Mouse (Mus musculus) ES-E14 (cell line): ENCODE measurements around the gene Haus5. TPM values are rescaled to one million over a fixed set of nuclear protein-coding genes. Genes with fewer than 3 reads are reported as not detected.

Experiments used
- DNase-seq: peaks from one replicate; pipeline ENCODE4 v3.0.0-alpha.2; 2013; ENCODE audit warnings: low read depth, low spot score
- H3K27ac ChIP-seq: 2 replicates; pipeline ENCODE4 v1.5.1; 2012; ENCODE audit warnings: low read depth, mild to moderate bottlenecking, low read length, moderate library complexity, mixed read lengths; ENCODE audit not compliant: poor library complexity, insufficient read depth, severe bottlenecking
- H3K36me3 ChIP-seq: 2 replicates; pipeline ENCODE4 v1.6.1; 2012; ENCODE audit warnings: mild to moderate bottlenecking, low read length, moderate library complexity, mixed read lengths; ENCODE audit not compliant: control insufficient read depth, poor library complexity, insufficient read depth, severe bottlenecking
- H3K4me1 ChIP-seq, 2 experiments: fragments of 150-350 bp in 1 of 2; sonication (generic) in 1 of 2; 2 replicates each; pipeline ENCODE4 v1.6.1; 2012; ENCODE audit warnings: low read length in 2 of 2, mild to moderate bottlenecking in 1 of 2, mixed read lengths in 1 of 2; ENCODE audit not compliant: control insufficient read depth in 2 of 2, insufficient read depth in 2 of 2, poor library complexity in 1 of 2
- H3K4me3 ChIP-seq, 2 experiments: fragments of 150-350 bp in 1 of 2; sonication (generic) in 1 of 2; 2 replicates each; pipeline ENCODE4 v1.5.1; 2012; ENCODE audit warnings: low read length in 2 of 2, low read depth in 1 of 2, mild to moderate bottlenecking in 1 of 2, mixed read lengths in 1 of 2; ENCODE audit not compliant: insufficient read depth in 1 of 2, poor library complexity in 1 of 2, severe bottlenecking in 1 of 2
- H3K9ac ChIP-seq: 2 replicates; pipeline ENCODE4 v1.6.1; 2012; ENCODE audit warnings: low read depth, mild to moderate bottlenecking, low read length, mixed read lengths; ENCODE audit not compliant: poor library complexity, insufficient read depth, severe bottlenecking
- H3K9me3 ChIP-seq: fragments of 150-350 bp; sonication (generic); 2 replicates; pipeline ENCODE4 v1.6.1; 2012; ENCODE audit warnings: low read depth, mild to moderate bottlenecking, low read length; ENCODE audit not compliant: control insufficient read depth, insufficient read depth
- CHD2 ChIP-seq: IDR thresholded peaks from 2 replicates; pipeline ENCODE4 v1.6.1; 2014; ENCODE audit warnings: mild to moderate bottlenecking, low read depth, low read length, inconsistent platforms
- HCFC1 ChIP-seq: IDR thresholded peaks from 2 replicates; pipeline ENCODE4 v1.6.1; 2012; ENCODE audit warnings: low read length, inconsistent platforms, borderline replicate concordance; ENCODE audit not compliant: insufficient read depth
- MAFK ChIP-seq: IDR thresholded peaks from 2 replicates; pipeline ENCODE4 v1.6.1; 2014; ENCODE audit warnings: mild to moderate bottlenecking, low read depth, low read length, inconsistent platforms; ENCODE audit not compliant: insufficient read depth
- ZC3H11A ChIP-seq: IDR thresholded peaks from 2 replicates; pipeline ENCODE4 v1.6.1; 2012; ENCODE audit warnings: low read depth, mild to moderate bottlenecking, inconsistent platforms, low read length, borderline replicate concordance
- ZNF384 ChIP-seq: IDR thresholded peaks from 2 replicates; pipeline ENCODE4 v1.6.1; 2012; ENCODE audit warnings: low read depth, low read length, inconsistent platforms
- in situ Hi-C, 2 experiments: fragments of 600-800 bp; cut with MboI; formaldehyde crosslinking; loops; one replicate each; pipeline ENCODE4 v1.15.1; 2025; ENCODE audit warnings: low sequenced_read_pairs in 2 of 2, inconsistent platforms in 1 of 2; ENCODE audit not compliant: unreplicated experiment in 2 of 2
- total RNA-seq: library from RNA; depleted of rRNA; stranded (reverse); fragments of 300-350 nt; gene quantifications from 2 replicates; pipeline ENCODE4 v1.2.3, GENCODE M21; 2012

The Haus5 gene
- total RNA-seq, 1 experiment = 25.1 TPM

DNA sequence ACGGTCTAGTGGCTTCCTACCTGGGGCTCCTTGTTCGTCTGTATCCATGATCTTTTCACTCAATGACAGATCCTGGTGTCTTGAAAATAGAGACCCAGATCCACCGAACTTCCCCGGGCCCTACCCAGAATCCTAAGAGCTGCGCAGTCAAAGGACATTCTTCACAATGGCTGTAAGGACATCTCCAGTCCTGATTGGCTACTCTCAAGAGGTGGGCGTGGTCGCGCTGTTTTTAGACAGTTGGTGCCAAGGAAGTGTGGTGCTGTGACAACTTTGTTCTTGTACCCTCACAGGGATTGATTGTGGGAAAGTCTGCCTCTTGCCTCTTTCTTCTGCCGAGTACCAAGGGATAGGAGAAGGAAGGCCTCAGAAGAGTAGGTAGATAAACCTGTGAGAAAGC lies 6.7 kb upstream of the Haus5 start, which contains the start of gene Pmis2:
Gene Pmis2, minus strand, starts transcription at position 126 of the 400 bp plus-strand sequence.
- H3K9me3 ChIP-seq = no peaks in the 10 kb centered on the region
- no peak within 1 kb of the TSS for H3K27ac ChIP-seq
- DNase-seq = peak; percentile 50
- H3K9ac ChIP-seq = 0 out of 2 replicates have a peak within 1 kb of the TSS, but pooled peaks have one; percentile 6
- in situ Hi-C loops = no loop called here
- no peaks in the 10 kb centered on the region for H3K36me3 ChIP-seq
- no peak for TF ChIP-seq ZNF384
- TF ChIP-seq ZC3H11A = no peak
- TF ChIP-seq HCFC1 = no peak
- no peak for TF ChIP-seq MAFK
- no peak for TF ChIP-seq CHD2
- H3K4me3 ChIP-seq = peak within 1 kb of the TSS in 1 of 2 experiments; percentile 32; a peak in 2 of 4 replicates
- H3K4me1 ChIP-seq = peaks cover 0 to 3% of the 10 kb centered on the region in 2 experiments; a peak in 1 of 4 replicates

DNA sequence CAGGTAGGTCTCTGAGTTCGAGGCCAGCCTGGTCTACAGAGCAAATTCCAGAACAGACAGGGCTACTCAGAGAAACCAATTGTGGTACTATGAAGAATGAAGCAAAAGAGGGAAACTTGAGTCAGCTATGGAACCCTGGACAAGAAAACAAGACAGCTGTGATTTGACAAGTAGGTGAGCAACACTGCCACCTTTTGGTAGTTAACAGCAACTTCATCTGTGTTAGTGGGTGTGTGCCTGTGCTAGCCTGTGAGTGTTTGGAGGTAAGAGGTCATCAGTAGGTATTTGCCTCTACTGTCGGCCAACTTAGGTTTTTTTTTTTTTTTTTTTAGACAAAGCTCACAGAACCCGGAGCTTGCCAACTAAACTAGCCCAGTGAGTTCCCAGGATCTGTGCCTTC lies 4.4 kb upstream of the Haus5 start:
- H3K27ac ChIP-seq = no peak overlapping the region
- H3K36me3 ChIP-seq = no peaks in the 10 kb centered on the region
- in situ Hi-C loops = no loop called here
- peaks cover 0 to 3% of the 10 kb centered on the region in 2 experiments; a peak in 1 of 4 replicates for H3K4me1 ChIP-seq
- peak; percentile 71 for DNase-seq
- no peak overlapping the region for H3K9ac ChIP-seq
- H3K9me3 ChIP-seq = no peaks in the 10 kb centered on the region
- TF ChIP-seq ZC3H11A (no peak), ZNF384 (peak; percentile 60; the same call in 1 of the 2 replicates)
- H3K4me3 ChIP-seq = no peak overlapping the region

DNA sequence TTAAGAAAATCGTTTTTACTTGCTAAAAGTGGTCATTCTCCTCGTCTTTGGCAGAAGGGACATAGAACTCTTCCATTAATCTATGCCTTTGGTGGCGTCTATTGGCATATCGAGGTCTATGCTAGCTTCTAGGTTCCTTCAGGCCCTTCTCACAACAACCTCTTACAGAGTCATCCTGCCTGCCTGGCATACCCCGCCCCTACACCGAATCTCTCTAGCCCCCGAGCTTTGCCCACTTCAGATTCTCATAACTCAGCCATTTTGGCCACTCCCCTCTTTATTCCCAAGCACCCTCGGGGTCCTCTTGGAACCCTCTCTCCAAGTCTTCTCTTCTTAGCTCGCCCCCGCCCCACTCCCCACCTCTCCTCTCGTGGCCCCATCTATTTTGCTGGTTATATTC lies 527 bp upstream of the Haus5 start:
- DNase-seq = no peak
- Histone ChIP-seq H3K27ac (no peak overlapping the region), H3K4me1 (no peaks in the 10 kb centered on the region), H3K36me3 (peaks cover 5% of the 10 kb centered on the region; the same call in 1 of the 2 replicates), H3K4me3 (peak overlapping the region; percentile 91 to 92), H3K9ac (peak overlapping the region; percentile 38; the same call in 1 of the 2 replicates), H3K9me3 (no peaks in the 10 kb centered on the region)
- no peak for TF ChIP-seq MAFK
- TF ChIP-seq CHD2 = no peak
- TF ChIP-seq ZC3H11A = no peak
- TF ChIP-seq HCFC1 = no peak
- no peak for TF ChIP-seq ZNF384
- in situ Hi-C loops = no loop called here

DNA sequence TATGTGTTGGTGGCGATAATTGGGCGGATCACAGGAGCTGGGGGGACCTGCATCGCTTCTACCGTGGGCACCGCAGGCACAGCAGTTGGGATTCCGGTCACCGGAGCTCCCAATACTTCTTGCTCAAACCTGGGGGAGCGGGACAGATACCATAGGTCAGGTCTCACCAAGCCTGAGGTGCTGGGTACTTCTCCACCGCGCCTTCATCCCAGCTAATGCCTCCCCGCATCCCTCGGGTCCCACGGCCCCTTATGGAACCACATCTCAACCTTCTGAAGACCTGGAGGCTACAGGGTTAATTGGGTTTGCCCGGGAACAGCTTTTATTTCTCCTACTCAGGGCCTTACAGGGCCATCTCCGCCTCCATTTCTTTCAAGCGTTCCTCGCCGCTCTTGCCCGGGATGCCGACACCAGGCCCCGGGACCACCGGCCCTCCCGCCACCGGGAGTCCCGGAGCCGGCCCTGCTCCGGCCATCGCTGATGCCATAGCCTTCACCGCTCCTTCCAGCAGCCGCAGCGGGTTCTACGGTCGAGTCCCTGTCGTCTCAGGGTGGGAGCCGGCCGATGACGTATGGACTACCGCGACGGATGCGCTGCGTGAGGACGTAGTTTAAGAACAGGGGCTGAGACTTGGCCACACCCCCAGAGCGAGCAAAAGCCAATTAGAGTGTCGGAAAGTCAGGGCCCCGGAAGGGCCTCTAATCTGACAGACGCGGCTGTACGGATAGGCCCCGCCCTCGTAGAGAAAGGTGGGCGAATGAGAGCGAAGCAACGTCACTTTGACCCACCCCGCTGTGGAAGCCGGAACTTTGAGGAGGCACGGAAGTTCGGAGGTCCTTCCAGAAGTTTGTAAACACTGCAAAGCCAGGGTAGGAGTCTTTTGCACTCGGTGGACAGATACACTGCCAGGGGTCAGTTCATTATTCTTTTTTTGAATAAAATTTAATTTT lies 14.9 kb downstream of the Haus5 start, which contains the start of gene Rbm42:
Gene Rbm42, minus strand, starts transcription at position 727 of the 950 bp plus-strand sequence.
- no peak for TF ChIP-seq ZNF384
- peak; percentile 76 for TF ChIP-seq HCFC1
- peaks cover 24% of the 10 kb centered on the region for H3K36me3 ChIP-seq

More for the DNA sequence above, 14.9 kb downstream of the Haus5 start, which contains the start of gene Rbm42:
- in situ Hi-C loops = no loop called here
- DNase-seq = peak; percentile 100
- no peaks in the 10 kb centered on the region for H3K9me3 ChIP-seq
- peaks cover 0 to 2% of the 10 kb centered on the region in 2 experiments; a peak in 2 of 4 replicates for H3K4me1 ChIP-seq
- peak within 1 kb of the TSS; percentile 78 to 88 for H3K4me3 ChIP-seq
- peak within 1 kb of the TSS; percentile 92 for H3K9ac ChIP-seq
- H3K27ac ChIP-seq = no peak within 1 kb of the TSS; the same call in 1 of the 2 replicates
